Mouse (Mus musculus): ENCODE results near the gene Wfdc12. TPM values are rescaled to one million over a fixed set of nuclear protein-coding genes. Genes with fewer than 3 reads are reported as not detected.
"Not testable (repeated sequence)": the region's sequence is repeated elsewhere in the genome, so short reads cannot be mapped to it uniquely, and the experiment has no call there.

The Wfdc12 gene
- not detected for total RNA-seq (2022)

DNA sequence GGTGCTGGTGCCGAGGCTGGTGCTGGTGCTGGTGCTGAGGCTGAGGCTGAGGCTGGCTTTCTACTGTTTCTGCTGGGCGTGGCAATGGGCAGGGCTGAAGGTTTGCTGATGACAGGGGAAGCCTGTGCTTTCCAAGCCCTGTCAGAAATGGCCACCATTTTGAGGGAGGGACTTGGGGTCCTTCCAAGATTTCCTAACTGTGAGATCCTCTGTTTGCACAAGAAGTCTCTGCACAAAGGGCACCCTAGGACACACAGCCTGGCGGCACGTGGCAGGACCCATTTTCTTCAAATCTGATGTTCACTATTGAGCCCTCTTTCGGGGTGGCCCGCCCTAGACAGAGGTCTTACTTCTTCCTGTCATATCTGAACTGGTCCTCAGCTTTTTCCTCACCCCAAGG is at the start of gene Wfdc12:
Gene Wfdc12 (minus strand): TSS at position 33 of the 400 bp plus-strand sequence.
- no peak for DNase-seq (ENCODE audit: low spot score)

DNA sequence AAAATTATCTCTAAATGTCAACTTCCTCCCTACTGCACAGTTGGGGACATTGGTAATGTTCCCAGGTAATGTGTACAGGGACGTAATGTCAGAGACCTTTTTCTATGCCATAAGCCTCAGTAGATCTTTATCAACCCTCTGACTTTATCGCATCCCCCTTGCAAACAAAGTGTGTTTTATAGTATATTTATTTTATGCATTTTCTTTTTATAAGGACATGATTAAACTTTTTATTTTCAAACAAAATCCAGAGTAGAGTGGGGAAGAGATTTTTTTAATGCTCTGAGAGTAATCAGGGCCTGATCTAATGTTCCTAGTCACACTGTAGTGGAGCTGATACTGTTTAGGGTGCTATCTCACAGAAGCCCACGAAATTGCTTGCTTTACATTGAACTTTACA is 48.0 kb upstream of the Wfdc12 start, which contains the start of gene Svs2:
Gene Svs2 (minus strand): TSS at position 101 of the 400 bp plus-strand sequence.
- DNase-seq (ENCODE audit: low spot score) = no peak

GRCm38 (mm10) chr2:164232671-164233070 is 42.3 kb upstream of the Wfdc12 start:
- no peak for DNase-seq (ENCODE audit: low spot score)

GRCm38 (mm10) chr2:164228361-164229070 is 38.1 kb upstream of the Wfdc12 start:
- DNase-seq (ENCODE audit: low spot score) = no peak

DNA sequence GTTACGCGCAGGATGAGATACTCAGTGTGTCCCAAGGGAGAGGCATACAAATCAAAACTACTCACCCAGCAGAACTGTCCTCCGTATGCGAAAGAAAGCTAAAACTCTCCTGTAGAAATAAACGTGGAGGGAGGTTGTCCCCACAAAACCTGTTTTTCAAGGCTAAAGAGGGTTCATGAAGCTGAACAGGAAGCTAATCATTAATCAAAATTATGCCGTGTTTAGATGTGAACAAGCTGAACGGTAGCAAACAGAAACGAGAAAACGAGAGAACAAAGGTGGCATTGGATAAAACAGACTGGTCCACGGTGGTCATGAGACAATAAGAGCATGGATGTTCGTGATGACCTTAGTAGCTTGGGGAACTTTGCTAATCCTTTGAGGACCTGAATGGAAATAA is 31.1 kb upstream of the Wfdc12 start, which contains the start of gene Wfdc15b:
Gene Wfdc15b (minus strand): TSS at position 139 of the 400 bp plus-strand sequence.
- DNase-seq (ENCODE audit: low spot score) = no peak

DNA sequence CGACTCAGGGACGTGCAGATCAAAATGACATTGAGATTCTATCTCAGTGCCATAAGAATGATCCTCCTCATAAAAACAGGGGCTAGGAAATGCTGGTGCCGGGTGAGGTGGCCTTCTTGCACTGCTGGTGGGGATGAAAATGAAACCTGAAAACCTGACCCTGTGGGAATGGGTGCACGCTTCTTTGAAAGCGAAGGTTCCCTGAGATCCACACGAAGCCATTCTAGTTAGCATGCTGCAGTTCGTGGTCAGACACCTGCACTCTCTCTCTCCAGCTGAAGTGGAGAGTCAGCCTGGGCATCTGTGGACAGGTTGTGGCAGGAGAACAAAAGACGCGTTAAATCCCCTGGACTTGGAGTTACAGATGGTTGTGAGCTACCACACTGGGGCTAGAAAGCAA is 28.9 kb upstream of the Wfdc12 start:
- no peak for DNase-seq (ENCODE audit: low spot score)

GRCm38 (mm10) chr2:164212711-164213110 is 22.3 kb upstream of the Wfdc12 start:
- DNase-seq (ENCODE audit: low spot score) = no peak

GRCm38 (mm10) chr2:164210892-164211291 is 20.5 kb upstream of the Wfdc12 start:
- no peak for DNase-seq (ENCODE audit: low spot score)

DNA sequence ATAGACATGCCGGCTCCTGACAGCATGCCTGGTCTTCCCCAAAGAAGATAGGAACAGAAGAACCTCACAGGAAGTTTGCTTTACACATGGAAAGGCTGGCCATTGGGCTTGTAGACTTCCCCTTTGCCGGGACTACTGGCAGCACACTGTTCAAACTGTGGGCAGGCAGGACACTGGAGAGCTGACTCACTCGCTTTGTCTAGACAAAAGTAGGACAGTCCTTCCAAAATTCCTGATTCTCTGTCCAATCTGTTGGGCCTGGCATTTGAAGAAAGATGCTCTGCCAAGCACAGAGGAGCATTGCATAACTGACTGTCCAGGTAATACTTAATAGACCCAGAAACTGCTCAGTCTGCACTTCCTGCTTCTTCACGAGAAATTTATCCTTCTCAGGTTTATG is 16.3 kb upstream of the Wfdc12 start:
- no peak for DNase-seq (ENCODE audit: low spot score)

- DNase-seq (ENCODE audit: low spot score) = not testable (repeated sequence)
Measured at GRCm38 (mm10) chr2:164206011-164206410, 15.6 kb upstream of the Wfdc12 start.

DNA sequence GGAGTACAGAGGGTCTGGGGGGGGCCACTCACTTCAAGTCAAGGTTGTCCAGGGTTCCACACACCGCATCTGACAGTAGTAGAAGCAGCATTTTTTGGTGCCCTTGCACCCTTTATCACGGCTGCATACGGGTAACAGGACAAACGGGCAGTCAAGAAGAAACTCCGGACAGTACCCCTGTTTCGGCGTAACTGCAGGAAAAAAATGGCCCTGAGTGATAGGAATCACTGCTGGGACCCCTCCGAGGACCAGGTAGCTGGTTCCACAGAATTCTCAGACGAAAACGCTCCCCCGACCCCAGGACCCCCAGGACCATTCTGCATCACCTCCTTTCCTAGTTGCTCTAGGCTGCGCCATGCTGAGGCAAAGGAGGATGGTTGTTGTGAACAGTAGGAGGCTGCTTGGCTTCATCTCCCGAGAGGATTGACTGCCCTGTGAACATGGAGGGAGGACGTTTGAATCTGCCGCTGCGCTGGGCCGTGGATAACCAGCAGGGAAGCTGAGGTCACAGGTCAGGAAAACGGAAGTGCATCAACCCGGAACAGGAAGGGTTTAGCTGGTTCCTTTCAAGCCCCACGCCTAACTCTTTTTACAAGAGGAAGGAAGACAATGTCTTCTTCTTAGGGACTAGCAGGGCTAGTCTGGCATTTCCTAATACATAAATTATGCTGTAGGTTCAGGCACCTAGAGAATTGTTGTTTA is 9.4 kb upstream of the Wfdc12 start, which contains the start of gene Wfdc15a:
Gene Wfdc15a (minus strand): TSS at position 505 of the 702 bp plus-strand sequence.
- DNase-seq (ENCODE audit: low spot score) = no peak

GRCm38 (mm10) chr2:164196700-164196990 is 6.2 kb upstream of the Wfdc12 start:
- DNase-seq (ENCODE audit: low spot score) = no peak

DNA sequence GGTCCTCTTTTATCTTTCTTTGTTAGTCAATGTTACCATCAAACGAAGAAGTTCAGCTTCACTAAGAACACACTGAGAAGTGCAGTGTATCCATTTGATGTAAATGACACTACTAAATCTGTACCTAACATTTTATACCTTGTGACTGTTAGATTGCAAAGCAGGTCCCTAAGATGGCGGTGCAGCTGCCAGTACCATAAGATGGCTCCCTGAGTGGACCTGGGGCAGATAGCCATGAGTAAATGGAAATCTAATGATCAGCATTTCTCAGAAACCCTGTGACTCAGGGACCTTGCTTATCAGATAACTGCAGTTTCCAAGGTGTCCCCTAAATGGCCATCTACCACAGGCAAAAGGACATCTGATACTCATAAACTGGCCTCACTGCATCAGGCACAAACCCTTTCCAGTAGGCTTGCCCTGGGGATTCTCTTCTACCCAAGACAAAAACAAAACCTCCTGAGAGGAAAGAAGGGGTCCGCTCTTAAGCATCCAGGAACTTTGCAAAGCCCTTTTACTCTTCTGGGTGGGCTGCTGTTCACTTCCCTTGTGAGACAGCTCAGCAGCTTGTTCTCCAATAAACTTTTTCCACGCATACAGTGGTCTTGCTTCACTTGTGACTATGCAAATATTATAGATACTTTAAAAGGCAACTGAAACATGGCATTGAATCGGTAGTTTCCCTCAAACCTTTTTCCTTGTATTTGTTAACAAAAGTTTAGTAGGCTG is 5.7 kb upstream of the Wfdc12 start:
- no peak for DNase-seq (ENCODE audit: low spot score)

GRCm38 (mm10) chr2:164194959-164195630 is 4.7 kb upstream of the Wfdc12 start:
- DNase-seq (ENCODE audit: low spot score) = no peak

DNA sequence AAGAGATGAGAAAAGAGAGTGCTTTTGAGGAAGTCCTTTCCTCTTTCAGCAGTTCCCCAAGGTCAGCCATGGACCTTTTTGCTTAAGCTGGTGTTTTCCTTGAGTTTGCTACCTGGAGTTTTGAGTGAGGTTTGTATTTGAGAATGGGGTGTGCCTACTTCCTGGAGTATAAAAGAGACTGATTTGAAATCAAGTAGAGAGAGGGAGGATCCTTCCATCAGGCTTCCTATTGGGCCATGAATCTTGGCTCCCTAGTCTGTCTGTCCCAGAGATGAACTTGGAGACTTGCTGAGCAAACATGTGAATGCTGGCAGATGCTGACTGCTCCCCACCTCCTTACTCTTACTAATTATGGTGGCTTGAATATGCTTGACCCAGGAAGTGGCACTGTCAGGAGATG is 1.9 kb upstream of the Wfdc12 start:
- no peak for DNase-seq (ENCODE audit: low spot score)

GRCm38 (mm10) chr2:164188722-164189121 is 1.7 kb downstream of the Wfdc12 start:
- DNase-seq (ENCODE audit: low spot score) = no peak

- no peak for DNase-seq (ENCODE audit: low spot score)
Measured at GRCm38 (mm10) chr2:164184145-164184719, 6.2 kb downstream of the Wfdc12 start.

DNA sequence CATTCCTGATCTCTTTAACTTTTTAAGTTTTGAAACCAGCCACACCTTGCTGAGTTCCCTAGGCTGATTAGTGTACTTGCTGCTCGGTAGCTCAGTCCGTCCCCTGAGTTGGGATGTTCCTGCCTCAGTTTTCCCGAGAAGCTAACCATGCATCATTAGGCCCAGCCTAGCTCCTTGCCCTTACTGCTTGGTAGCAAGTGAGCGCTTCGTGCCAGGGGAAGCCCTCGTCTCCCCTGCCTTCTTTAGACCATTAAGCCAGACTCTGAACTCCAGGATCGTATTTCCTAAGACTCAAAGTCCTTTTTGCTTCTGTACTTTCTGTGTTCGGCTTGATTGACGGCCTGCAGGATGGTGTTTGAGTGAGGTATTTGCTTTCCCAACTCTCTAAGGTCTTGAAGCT is 7.1 kb downstream of the Wfdc12 start:
- no peak for DNase-seq (ENCODE audit: low spot score)

DNA sequence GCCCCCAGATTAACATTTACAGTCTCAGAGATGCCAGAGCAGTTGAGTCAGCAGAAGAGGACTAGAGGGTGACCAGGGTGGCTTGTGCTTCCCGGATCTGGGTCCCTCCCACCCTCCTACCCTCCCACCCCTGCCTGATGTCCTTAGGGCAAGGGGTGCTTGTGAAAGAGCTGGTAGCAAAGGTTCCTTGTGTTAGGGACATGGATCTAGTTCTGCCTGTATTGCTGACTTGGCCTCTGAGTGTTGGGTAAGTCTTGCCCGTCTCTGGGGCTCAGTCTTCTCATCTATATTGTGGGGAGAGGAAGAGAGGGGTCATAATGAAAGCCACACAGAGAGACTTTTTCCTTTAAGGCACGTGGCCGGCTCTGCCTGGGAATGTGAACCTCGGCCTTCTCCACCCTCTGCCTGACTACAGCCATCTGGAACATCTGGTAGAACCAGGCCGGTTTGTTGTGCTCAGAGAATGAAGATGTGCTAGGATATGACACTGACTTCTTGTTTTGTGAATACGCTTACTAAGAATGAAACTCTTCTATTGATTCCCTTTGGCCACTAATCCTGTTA is 7.6 kb downstream of the Wfdc12 start, which contains the start of gene Wfdc5:
Gene Wfdc5 (minus strand): TSS at position 51 of the 564 bp plus-strand sequence.
- DNase-seq (ENCODE audit: low spot score) = no peak

DNA sequence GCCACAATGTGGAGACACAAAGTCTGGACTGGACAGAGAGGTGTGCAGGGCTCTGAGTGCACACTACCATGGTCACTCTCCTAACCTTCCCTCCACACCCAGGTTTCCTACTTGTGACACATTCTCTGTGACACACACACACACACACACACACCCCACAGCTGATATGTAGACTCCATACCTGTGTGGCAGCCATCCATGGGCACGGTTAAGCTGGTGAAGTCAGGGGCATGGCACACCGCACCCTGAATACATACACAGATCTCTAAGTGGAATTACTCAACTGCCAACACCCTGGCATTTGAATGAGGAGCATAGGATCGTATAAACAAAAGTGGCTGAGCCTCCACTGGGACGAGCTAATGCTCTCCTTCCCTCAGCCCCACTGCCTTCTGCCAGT is 9.6 kb downstream of the Wfdc12 start:
- DNase-seq (ENCODE audit: low spot score) = no peak

- peak; percentile 17 for DNase-seq (ENCODE audit: low spot score)
Measured at GRCm38 (mm10) chr2:164180124-164180523, 10.3 kb downstream of the Wfdc12 start.

Measured in heart, adult 8-10 months (tissue).